Mouse (Mus musculus) duodenum, adult 2 months (tissue): ENCODE results near the gene Rbpj. TPM values are rescaled to one million over a fixed set of nuclear protein-coding genes. Genes with fewer than 3 reads are reported as not detected.

Experiments
- polyA plus RNA-seq: library from polyadenylated mRNA; depleted of rRNA; stranded (reverse); fragments of >200 nt; gene quantifications from 2 replicates; pipeline ENCODE4 v1.2.3, GENCODE M21; 2012; ENCODE audit warnings: low replicate concordance; rRNA removed

Gene Rbpj
- 3.5 and 4.2 TPM in 2 replicates for polyA plus RNA-seq

GRCm38 (mm10) chr5:53465883-53466282, at the start of gene Rbpj:
Rbpj (plus strand) TSS chr5:53466152.

Other genes with a start within 250 kb of the Rbpj start
- 42.1 and 50.5 TPM in 2 replicates for gene Smim20, start 199.1 kb upstream of the Rbpj start, polyA plus RNA-seq
- 0.17 and 4.6 TPM in 2 replicates for gene Cckar, start 241.6 kb downstream of the Rbpj start, polyA plus RNA-seq